Mouse (Mus musculus) liver, embryonic 12.5 days (tissue): Measurements from ENCODE around the gene Tmem184a. TPM values are rescaled to one million over a fixed set of nuclear protein-coding genes. Genes with fewer than 3 reads are reported as not detected.
A peak's percentile ranks its signal among the peaks of the same experiment; 100 is the strongest.

Source experiments
- ATAC-seq: fragments of 200-750 bp; cut with Nextera tagmentation; 2 replicates; pipeline ENCODE4 v1.8.0; 2017; ENCODE audit warnings: moderate number of reproducible peaks, mild to moderate bottlenecking, moderate library complexity
- H3K27ac ChIP-seq: fragments of 300-500 bp; sonication (generic); 2 replicates; pipeline ENCODE4 v1.5.1; 2016; ENCODE audit warnings: mild to moderate bottlenecking
- H3K27me3 ChIP-seq: fragments of 300-500 bp; sonication (generic); replicated peaks from 2 replicates; pipeline ENCODE4 v1.6.1; 2016; ENCODE audit warnings: mild to moderate bottlenecking, moderate library complexity
- H3K36me3 ChIP-seq: fragments of 300-500 bp; sonication (generic); 2 replicates; pipeline ENCODE4 v1.6.1; 2016; ENCODE audit warnings: mild to moderate bottlenecking, moderate library complexity
- H3K4me1 ChIP-seq: fragments of 300-500 bp; sonication (generic); 2 replicates; pipeline ENCODE4 v1.6.1; 2016
- H3K4me2 ChIP-seq: fragments of 300-500 bp; sonication (generic); 2 replicates; pipeline ENCODE4 v1.6.1; 2016; ENCODE audit warnings: mild to moderate bottlenecking, moderate library complexity
- H3K4me3 ChIP-seq: fragments of 300-500 bp; sonication (generic); 2 replicates; pipeline ENCODE4 v1.5.1; 2016; ENCODE audit warnings: mild to moderate bottlenecking, moderate library complexity
- H3K9ac ChIP-seq: fragments of 300-500 bp; sonication (generic); 2 replicates; pipeline ENCODE4 v1.6.1; 2016; ENCODE audit warnings: mild to moderate bottlenecking, moderate library complexity
- H3K9me3 ChIP-seq: fragments of 300-500 bp; sonication (generic); replicated peaks from 2 replicates; pipeline ENCODE4 v1.6.1; 2016; ENCODE audit warnings: mild to moderate bottlenecking, moderate library complexity
- WGBS: fragments of 180-500 bp; shearing (Covaris S2); methylation state at CpG from one replicate; pipeline ENCODE4 v1.1.7; 2016; ENCODE audit not compliant: insufficient replicate concordance; 5-methylcytosine and 5-hydroxymethylcytosine counted together
- polyA plus RNA-seq: library from polyadenylated mRNA; unstranded; fragments of >200 nt; fragmentation: Nextera tagmentation; extraction: Ambion mirVana; gene quantifications from 2 replicates; pipeline ENCODE4 v1.2.1, GENCODE M21; 2016

Tmem184a gene
- polyA plus RNA-seq, 1 experiment from 2014 or later = 1.6 TPM

DNA sequence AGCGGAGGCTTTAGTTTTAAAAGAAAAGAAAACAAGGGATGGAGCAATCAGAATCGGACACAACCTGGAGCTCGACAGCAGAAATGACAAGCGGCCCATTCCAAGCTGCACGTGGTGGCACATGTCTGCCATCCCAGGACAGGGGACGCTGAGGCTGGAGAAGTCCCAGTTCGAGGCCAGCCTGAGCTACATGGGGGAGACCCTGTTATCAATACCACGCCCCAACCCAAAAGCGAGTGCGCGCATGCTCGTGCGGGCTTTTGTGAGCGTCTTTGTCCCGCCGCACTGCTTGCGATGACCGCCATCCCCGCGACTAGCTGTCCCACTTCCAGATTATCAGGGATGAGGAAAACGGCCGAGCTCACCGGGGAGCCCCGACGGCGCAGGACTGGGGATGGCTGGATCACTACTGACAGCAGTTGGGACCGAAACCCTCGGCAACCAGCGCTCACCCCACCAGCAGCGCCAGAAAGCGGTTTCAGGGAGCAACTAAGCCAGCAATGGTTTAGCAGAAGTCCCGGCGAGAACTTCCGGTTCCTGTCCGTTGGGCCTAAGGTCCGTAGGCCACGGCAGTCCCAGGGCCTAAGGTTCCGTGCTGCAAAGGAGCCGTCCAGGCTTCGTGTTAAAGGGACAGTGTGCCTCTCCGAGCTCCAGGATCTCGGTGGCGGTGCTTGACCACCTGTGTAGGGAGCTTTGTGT is 6.8 kb upstream of the Tmem184a start, which contains the start of the genes Gm26938 and Psmg3:
Gene Gm26938 (minus strand): TSS at position 51 of the 699 bp plus-strand sequence.
Gene Psmg3 (minus strand): TSS at position 529 of the 699 bp plus-strand sequence.
- Histone ChIP-seq H3K36me3 (peaks cover 38% of the 10 kb centered on the region), H3K9ac (peak within 1 kb of the TSS; percentile 86), H3K4me2 (peak within 1 kb of the TSS; percentile 77), H3K27me3 (no peaks in the 10 kb centered on the region), H3K4me3 (peak within 1 kb of the TSS; percentile 92), H3K9me3 (no peaks in the 10 kb centered on the region), H3K4me1 (peaks cover 45% of the 10 kb centered on the region), H3K27ac (peak within 1 kb of the TSS; percentile 85)
- ATAC-seq = peak; percentile 77
- under 1% methylated on average over 43 of the region's 43 CpGs for WGBS

DNA sequence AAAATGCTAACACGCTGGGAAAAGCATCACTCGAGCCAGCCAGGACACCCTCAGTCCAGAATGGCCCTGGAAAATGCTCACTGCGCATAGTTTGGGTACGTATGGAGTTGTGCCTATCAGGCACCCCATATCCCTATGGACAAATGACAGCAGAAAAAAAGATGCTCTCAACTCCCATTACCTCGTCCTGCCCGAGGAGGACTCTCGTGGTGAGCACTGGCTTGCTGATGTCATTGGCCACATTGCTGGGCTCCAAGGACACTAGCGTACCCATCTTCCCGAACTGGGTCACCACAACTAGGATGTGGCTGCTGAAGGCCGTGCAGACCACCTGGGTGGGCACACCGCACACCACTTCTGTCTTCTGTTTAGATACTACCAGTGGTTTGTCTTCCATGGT is 6.2 kb upstream of the Tmem184a start:
- ATAC-seq = no peak
- H3K27me3 ChIP-seq = no peaks in the 10 kb centered on the region
- peak overlapping the region; percentile 85 for H3K27ac ChIP-seq
- peaks cover 43% of the 10 kb centered on the region for H3K36me3 ChIP-seq
- peak overlapping the region; percentile 86 for H3K9ac ChIP-seq
- peak overlapping the region; percentile 77 for H3K4me2 ChIP-seq
- H3K9me3 ChIP-seq = no peaks in the 10 kb centered on the region
- 30% methylated on average over 11 of the region's 11 CpGs for WGBS
- H3K4me1 ChIP-seq = peaks cover 45% of the 10 kb centered on the region
- H3K4me3 ChIP-seq = peak overlapping the region; percentile 92

DNA sequence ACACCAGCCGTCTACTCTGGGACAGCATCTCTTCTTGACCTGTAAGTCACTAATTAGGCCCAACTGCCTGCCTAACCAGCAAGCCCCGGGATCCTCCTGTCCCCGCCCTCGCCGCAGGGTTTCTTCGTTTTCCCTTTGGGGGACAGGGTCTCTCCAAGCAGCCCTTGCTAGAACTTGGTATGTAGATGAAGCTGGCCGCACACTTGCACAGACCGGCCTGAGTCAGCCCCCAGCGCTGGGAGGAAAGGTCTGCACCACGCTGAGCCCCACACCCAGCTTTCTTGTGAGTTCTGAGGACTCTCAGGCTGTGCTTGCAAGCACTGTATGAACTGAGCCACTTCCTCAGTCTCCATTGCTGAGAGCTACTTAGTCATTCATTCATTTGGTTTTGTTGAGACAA is 4.8 kb upstream of the Tmem184a start:
- Histone ChIP-seq H3K4me1 (peaks cover 48% of the 10 kb centered on the region), H3K9me3 (no peaks in the 10 kb centered on the region), H3K4me2 (peak overlapping the region; percentile 4; the same call in 1 of the 2 replicates), H3K27me3 (no peaks in the 10 kb centered on the region), H3K36me3 (peaks cover 47% of the 10 kb centered on the region), H3K27ac (no peak overlapping the region), H3K4me3 (no peak overlapping the region), H3K9ac (no peak overlapping the region)
- no peak for ATAC-seq
- WGBS = 90% methylated on average over 10 of the region's 10 CpGs

DNA sequence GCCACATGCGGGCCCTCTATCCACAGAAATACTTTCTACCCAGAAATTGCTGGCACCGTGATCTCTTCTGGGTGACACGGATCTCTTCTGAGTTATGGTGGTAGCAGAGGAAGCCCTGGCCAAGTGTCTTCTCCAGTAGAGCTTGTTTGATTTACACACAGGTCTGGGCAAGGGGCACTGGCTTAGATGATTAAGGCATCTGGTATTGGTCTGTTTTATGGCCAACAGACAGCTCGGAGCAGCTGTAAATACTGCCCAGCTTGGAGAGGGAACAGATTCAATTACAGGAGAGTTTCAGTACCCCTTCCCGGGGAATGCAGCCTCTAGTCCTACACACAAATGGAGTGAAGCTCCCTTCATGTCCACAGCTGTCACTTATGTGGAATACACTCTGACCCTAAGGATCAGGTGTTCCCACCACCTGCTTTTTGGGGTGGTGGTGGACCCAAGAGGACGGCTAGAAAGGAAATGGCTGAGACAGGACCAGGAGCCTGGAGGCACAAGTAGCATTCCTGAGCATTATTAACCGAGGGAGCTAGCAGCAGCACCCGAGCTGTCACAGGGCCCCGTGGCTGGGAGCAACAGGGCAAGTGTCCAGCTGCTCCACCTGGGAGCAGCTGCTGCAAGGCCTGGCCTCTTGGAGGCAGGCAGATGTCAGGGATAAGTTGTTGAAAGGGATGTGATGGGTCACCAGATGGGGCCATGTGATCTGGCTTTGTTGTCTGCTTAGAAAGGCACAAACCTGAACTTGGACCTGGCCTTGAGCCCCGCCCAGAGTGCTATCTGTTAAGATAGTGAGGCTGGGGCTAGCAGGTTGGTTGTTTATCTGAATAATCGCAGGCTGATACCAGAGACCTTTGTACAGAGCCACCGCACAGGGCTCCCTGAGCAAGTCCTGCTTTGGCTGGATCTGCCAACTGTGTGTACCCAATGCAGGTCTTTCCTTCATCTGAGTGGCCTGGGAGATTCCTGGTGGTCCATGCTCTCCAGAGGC is 2.0 kb upstream of the Tmem184a start:
- Histone ChIP-seq H3K27ac (peak overlapping the region; percentile 54), H3K4me2 (no peak overlapping the region), H3K4me1 (peaks cover 67% of the 10 kb centered on the region), H3K4me3 (no peak overlapping the region), H3K9ac (no peak overlapping the region), H3K27me3 (no peaks in the 10 kb centered on the region), H3K36me3 (peaks cover 47% of the 10 kb centered on the region), H3K9me3 (no peaks in the 10 kb centered on the region)
- WGBS = 68% methylated on average over 12 of the region's 12 CpGs
- ATAC-seq = no peak

DNA sequence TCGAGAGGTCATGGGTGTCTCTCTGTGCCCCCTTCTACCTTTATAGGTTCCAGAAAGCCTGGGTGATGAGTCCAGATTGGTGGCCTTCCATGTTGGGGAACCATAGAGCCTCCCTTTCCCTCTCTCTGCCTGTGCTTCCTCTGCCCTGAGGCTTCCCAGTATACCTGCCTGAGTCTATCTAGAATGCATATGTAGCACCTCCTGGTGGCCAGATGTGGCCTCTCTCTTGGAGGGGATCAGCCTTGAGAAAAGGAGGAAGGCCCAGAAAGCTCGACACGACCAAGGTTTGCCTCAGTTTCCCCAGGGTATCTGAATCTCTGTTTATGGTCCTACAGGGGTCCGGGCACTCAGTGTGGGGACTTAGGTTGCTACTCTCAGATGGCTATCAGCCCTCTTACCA is 916 bp downstream of the Tmem184a start:
- ATAC-seq = peak; percentile 79
- peaks cover 10% of the 10 kb centered on the region for H3K27me3 ChIP-seq
- H3K36me3 ChIP-seq = peaks cover 32% of the 10 kb centered on the region
- no peak overlapping the region for H3K4me3 ChIP-seq
- H3K4me2 ChIP-seq = no peak overlapping the region
- no peaks in the 10 kb centered on the region for H3K9me3 ChIP-seq
- 36% methylated on average over 4 of the region's 4 CpGs for WGBS
- peak overlapping the region; percentile 40 for H3K9ac ChIP-seq
- peak overlapping the region; percentile 80 for H3K27ac ChIP-seq
- peaks cover 78% of the 10 kb centered on the region for H3K4me1 ChIP-seq

DNA sequence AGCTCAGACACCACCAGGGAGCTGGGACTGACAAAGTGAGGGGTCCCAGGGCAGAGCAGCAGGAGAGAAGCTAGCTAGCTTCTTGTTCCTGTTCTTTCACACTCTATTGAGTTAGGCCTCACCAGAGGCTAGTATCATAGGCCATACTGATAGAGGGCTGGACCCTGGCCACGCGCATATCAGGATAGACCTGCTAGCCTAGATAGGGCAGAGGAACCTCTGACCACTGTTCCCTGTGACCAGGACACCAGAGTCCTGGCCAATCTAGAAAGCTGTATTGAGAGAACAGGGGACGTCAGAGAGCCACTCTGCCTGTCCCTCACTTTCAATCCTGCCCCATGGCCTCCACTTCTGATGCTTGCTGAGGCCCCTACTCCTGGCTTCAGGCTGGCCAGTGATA is 1.7 kb downstream of the Tmem184a start:
- H3K4me1 ChIP-seq = peaks cover 79% of the 10 kb centered on the region

DNA sequence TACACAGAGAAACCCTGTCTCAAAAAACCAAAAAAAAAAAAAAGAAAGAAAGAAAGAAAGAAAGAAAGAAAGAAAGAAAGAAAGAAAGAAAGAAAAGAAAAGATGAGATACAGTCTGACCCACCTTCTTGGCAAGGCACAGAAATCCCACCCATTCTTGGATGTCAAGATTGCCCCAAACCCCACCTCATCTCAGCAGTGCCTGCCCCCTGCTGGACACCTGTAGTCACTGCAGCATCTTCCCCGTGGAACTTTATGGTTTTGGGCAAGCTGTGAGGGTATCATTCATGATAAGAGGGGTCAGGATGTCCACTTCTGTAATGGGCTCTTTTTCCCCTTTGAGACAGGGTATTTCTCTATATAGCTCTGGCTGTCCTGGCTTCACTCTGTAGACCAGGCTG is 2.4 kb downstream of the Tmem184a start:
- 3% methylated on average over 1 of the region's 1 CpGs for WGBS
- peak overlapping the region; percentile 80 for H3K27ac ChIP-seq
- H3K4me3 ChIP-seq = no peak overlapping the region
- no peak overlapping the region for H3K4me2 ChIP-seq
- no peak for ATAC-seq
- peaks cover 23% of the 10 kb centered on the region for H3K27me3 ChIP-seq
- no peaks in the 10 kb centered on the region for H3K9me3 ChIP-seq
- peaks cover 79% of the 10 kb centered on the region for H3K4me1 ChIP-seq
- peak overlapping the region; percentile 40 for H3K9ac ChIP-seq
- peaks cover 17% of the 10 kb centered on the region for H3K36me3 ChIP-seq

More for the DNA sequence above, 1.7 kb downstream of the Tmem184a start:
- peak overlapping the region; percentile 80 for H3K27ac ChIP-seq
- no peaks in the 10 kb centered on the region for H3K9me3 ChIP-seq
- peaks cover 25% of the 10 kb centered on the region for H3K36me3 ChIP-seq
- 62% methylated on average over 3 of the region's 3 CpGs for WGBS
- ATAC-seq = peak; percentile 35
- H3K9ac ChIP-seq = peak overlapping the region; percentile 40
- H3K4me3 ChIP-seq = no peak overlapping the region
- peak overlapping the region; percentile 14; the same call in 1 of the 2 replicates for H3K4me2 ChIP-seq
- peaks cover 17% of the 10 kb centered on the region for H3K27me3 ChIP-seq

DNA sequence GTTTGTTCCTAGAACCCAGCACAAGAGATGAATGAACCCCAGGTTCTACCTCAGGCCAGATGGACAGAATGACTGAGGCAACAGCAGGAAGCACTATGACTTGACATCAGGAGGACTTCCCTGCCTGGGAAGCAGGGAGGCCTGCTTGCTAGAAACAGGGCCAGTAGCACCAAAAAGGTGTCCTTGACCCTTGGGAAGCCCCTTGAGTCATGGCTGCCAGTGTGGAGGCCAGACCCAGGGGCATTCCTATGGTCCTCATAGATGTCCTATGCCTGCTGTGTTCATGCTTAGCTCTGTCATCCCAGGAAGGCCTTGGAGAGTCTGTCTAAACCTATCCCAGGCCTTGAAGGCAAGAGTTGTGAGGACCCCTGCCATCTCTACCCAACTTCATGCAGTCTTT is 3.3 kb downstream of the Tmem184a start:
- peaks cover 23% of the 10 kb centered on the region for H3K27me3 ChIP-seq
- H3K9ac ChIP-seq = no peak overlapping the region
- peaks cover 9% of the 10 kb centered on the region; the same call in 1 of the 2 replicates for H3K36me3 ChIP-seq
- no peak overlapping the region for H3K4me2 ChIP-seq
- H3K9me3 ChIP-seq = no peaks in the 10 kb centered on the region
- H3K4me1 ChIP-seq = peaks cover 81% of the 10 kb centered on the region
- peak overlapping the region; percentile 54 for H3K27ac ChIP-seq
- no peak overlapping the region for H3K4me3 ChIP-seq
- ATAC-seq = no peak

DNA sequence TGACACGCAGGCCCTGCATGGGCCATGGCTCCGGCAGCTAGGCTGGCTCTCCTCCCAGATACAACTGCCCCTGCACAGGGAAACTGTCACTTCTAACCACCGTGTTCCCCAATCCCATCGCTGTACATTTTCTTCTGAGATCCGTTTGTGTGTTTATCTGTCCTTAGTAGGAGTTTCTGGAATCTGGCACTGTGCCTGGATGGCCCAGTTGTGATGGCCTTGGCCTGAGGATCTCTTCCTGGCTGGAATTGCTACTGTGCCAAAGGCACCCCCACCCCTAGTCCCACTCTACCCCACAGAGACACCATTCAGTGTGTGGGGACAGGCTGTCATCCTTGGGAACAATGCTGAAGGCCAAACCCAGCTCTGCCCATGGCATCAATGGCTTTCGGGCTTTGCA is 3.8 kb downstream of the Tmem184a start:
- Histone ChIP-seq H3K27me3 (peaks cover 23% of the 10 kb centered on the region), H3K27ac (peak overlapping the region; percentile 54), H3K36me3 (peaks cover 4% of the 10 kb centered on the region; the same call in 1 of the 2 replicates), H3K4me1 (peaks cover 86% of the 10 kb centered on the region), H3K4me3 (no peak overlapping the region), H3K4me2 (no peak overlapping the region), H3K9ac (no peak overlapping the region), H3K9me3 (no peaks in the 10 kb centered on the region)
- no peak for ATAC-seq
- WGBS = 86% methylated on average over 6 of the region's 6 CpGs

DNA sequence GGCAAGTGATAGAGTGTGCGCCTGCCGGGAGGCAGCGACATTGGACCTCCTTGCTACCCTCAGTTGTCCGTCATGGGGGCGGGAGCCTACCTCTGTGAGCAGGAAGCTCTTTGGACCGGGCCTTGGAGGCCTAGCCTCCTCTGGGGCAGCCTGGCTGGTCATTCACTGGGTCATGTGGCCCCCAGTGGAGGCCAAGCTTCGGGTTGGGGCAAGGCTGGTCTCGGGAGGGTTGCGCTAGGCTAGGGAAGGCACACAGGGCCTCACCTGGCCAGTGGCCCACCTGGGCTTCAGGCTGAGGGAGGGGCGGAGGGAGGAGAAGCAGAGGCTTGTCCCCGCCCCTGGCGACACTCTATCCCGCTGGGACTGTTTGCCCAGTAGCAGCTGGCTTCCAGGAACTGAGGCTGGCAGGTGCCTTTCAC is 5.7 kb downstream of the Tmem184a start:
- H3K9ac ChIP-seq = peak overlapping the region; percentile 45
- peak overlapping the region; percentile 54 for H3K27ac ChIP-seq
- H3K9me3 ChIP-seq = no peaks in the 10 kb centered on the region
- peaks cover 93% of the 10 kb centered on the region for H3K4me1 ChIP-seq
- H3K27me3 ChIP-seq = peaks cover 23% of the 10 kb centered on the region
- 33% methylated on average over 13 of the region's 13 CpGs for WGBS
- H3K36me3 ChIP-seq = no peaks in the 10 kb centered on the region
- H3K4me2 ChIP-seq = peak overlapping the region; percentile 12; the same call in 1 of the 2 replicates
- ATAC-seq = no peak
- H3K4me3 ChIP-seq = no peak overlapping the region

DNA sequence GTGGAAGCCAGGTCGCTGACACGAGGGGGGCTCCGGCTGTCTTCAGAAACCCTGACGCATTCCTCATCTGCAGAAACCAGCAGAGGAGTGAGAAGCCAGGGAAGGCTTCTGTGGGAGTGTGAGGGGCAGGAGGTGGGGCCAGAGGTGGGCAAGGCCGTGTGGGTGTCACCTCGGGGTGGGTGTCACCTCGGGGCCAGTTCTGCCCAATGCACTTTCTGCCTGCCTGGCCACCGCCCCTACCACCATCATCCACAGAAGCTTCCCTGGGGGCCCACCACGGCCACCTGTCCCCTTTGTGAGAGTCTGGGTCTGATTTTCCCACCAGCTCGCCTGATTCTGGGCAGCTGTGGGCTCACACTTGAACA is 6.6 kb downstream of the Tmem184a start:
- no peak for ATAC-seq

More for the DNA sequence above, 6.6 kb downstream of the Tmem184a start:
- Histone ChIP-seq H3K9me3 (no peaks in the 10 kb centered on the region; the same call in 1 of the 2 replicates), H3K27ac (peak overlapping the region; percentile 57), H3K4me2 (peak overlapping the region; percentile 40), H3K4me3 (peak overlapping the region; percentile 5; the same call in 1 of the 2 replicates), H3K4me1 (peaks cover 88% of the 10 kb centered on the region), H3K9ac (peak overlapping the region; percentile 56), H3K36me3 (peaks cover 2% of the 10 kb centered on the region), H3K27me3 (peaks cover 23% of the 10 kb centered on the region)
- 42% methylated on average over 10 of the region's 10 CpGs for WGBS
